Mouse (Mus musculus) midbrain, embryonic 11.5 days (tissue): ENCODE measurements around the gene Ntrk3. TPM values are rescaled to one million over a fixed set of nuclear protein-coding genes. Genes with fewer than 3 reads are reported as not detected.
A peak's percentile ranks its signal among the peaks of the same experiment; 100 is the strongest.

Experiments used
- ATAC-seq: fragments of 200-750 bp; cut with Nextera tagmentation; 2 replicates; pipeline ENCODE4 v1.8.0; 2017; ENCODE audit warnings: moderate TSS enrichment, moderate library complexity; ENCODE audit not compliant: low FRiP score
- DNase-seq: peaks from one replicate; pipeline ENCODE4 v3.0.0; 2015; ENCODE audit warnings: low spot score; ENCODE audit errors: missing footprints
- H3K27ac ChIP-seq: fragments of 300-500 bp; sonication (generic); 2 replicates; pipeline ENCODE4 v1.5.1; 2014; ENCODE audit warnings: low read depth, low read length
- H3K27me3 ChIP-seq: fragments of 300-500 bp; sonication (generic); 2 replicates; pipeline ENCODE4 v1.6.1; 2014; ENCODE audit warnings: mild to moderate bottlenecking, low read length, moderate library complexity, mixed read lengths; ENCODE audit not compliant: control insufficient read depth, insufficient read depth
- H3K36me3 ChIP-seq: fragments of 300-500 bp; sonication (generic); 2 replicates; pipeline ENCODE4 v1.6.1; 2014; ENCODE audit warnings: mild to moderate bottlenecking, low read length, moderate library complexity, mixed read lengths; ENCODE audit not compliant: control insufficient read depth, insufficient read depth
- H3K4me1 ChIP-seq: fragments of 300-500 bp; sonication (generic); 2 replicates; pipeline ENCODE4 v1.6.1; 2014; ENCODE audit warnings: low read length; ENCODE audit not compliant: control insufficient read depth, insufficient read depth
- H3K4me2 ChIP-seq: fragments of 300-500 bp; sonication (generic); 2 replicates; pipeline ENCODE4 v1.6.1; 2014; ENCODE audit warnings: mild to moderate bottlenecking, moderate library complexity
- H3K4me3 ChIP-seq: fragments of 300-500 bp; sonication (generic); 2 replicates; pipeline ENCODE4 v1.5.1; 2014; ENCODE audit warnings: low read depth, low read length
- H3K9ac ChIP-seq: fragments of 300-500 bp; sonication (generic); 2 replicates; pipeline ENCODE4 v1.6.1; 2014; ENCODE audit warnings: low read length
- H3K9me3 ChIP-seq: fragments of 300-500 bp; sonication (generic); 2 replicates; pipeline ENCODE4 v1.6.1; 2016; ENCODE audit warnings: low read length; ENCODE audit not compliant: control insufficient read depth
- WGBS: fragments of 180-500 bp; shearing (Covaris S2); extraction: QIAGEN DNeasy Blood & Tissue Kit; methylation state at CpG from one replicate; pipeline ENCODE4 v1.1.7; 2014; 5-methylcytosine and 5-hydroxymethylcytosine counted together
- polyA plus RNA-seq: library from polyadenylated mRNA; unstranded; fragments of >200 nt; fragmentation: Nextera tagmentation; extraction: Ambion mirVana; gene quantifications from 2 replicates; pipeline ENCODE4 v1.2.1, GENCODE M21; 2014

Ntrk3 gene
- polyA plus RNA-seq, 1 experiment from 2014 or later = 3.6 TPM

DNA sequence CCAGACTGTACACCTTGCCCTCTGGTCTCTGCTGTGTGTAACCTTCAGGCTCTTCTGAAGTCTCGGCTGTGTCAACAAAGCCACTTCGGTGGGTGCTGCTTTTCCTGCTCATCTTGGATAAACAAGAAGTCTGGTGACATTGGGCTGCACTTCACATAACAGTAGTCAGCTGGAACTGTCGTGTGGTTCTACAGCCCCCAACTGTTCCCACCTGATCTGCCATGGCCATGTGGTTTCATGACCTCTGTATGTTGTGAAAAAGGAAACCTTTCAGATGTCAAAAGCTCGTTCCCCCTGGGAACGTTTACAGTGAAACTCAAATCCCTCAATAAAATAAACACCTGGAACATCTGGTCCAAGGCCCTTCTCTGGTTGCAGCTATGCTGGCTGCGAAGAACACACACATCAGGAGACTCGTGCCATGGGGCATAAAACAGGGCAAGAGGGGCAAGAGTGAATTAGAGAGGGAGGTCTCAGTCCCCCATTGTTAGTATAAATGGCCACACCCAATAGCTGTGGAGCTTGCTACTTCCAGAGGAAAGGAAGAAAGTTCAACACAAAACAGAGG lies 222.7 kb downstream of the Ntrk3 start:
- no peaks in the 10 kb centered on the region for H3K27me3 ChIP-seq
- no peak for DNase-seq

DNA sequence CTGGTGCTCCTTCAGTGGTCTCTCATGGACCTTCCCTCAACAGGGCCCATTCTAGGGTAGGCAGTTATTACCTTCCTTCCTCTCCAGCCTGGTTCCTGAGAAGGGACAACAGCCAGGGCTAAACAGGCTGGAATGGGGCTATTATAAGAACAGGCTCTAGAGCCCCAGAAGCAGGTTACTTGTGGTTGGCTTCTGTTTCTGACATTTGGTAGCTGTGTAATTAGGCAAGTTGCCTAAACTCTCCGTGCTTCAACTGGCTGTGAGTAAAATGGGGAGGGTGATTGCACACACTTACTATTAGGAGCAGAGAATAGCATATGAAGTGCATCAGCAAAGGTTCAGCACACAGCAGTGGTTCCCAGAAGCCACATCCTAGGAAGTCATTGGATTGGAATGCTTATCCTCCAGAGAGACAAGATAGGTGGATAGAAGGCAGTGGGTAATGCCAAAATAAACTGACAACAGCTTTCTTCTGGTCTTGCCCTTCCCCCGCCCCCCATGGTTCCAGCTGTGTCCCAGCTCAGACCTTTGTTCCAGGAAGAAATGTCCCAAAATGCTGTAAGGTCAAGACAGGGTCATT lies 230.7 kb downstream of the Ntrk3 start:
- no peaks in the 10 kb centered on the region for H3K4me1 ChIP-seq
- H3K36me3 ChIP-seq = no peaks in the 10 kb centered on the region
- DNase-seq (no peak), ATAC-seq (no peak)
- 75% methylated on average over 2 of the region's 2 CpGs for WGBS
- no peak overlapping the region for H3K4me2 ChIP-seq
- H3K27me3 ChIP-seq = no peaks in the 10 kb centered on the region
- no peak overlapping the region for H3K9ac ChIP-seq
- no peak overlapping the region for H3K4me3 ChIP-seq
- H3K27ac ChIP-seq = no peak overlapping the region
- no peaks in the 10 kb centered on the region for H3K9me3 ChIP-seq

More for the DNA sequence above, 222.7 kb downstream of the Ntrk3 start:
- Histone ChIP-seq H3K36me3 (no peaks in the 10 kb centered on the region), H3K27ac (no peak overlapping the region), H3K4me2 (no peak overlapping the region), H3K4me3 (no peak overlapping the region), H3K9me3 (no peaks in the 10 kb centered on the region), H3K9ac (no peak overlapping the region), H3K4me1 (no peaks in the 10 kb centered on the region)
- 76% methylated on average over 7 of the region's 7 CpGs for WGBS
- ATAC-seq = no peak

DNA sequence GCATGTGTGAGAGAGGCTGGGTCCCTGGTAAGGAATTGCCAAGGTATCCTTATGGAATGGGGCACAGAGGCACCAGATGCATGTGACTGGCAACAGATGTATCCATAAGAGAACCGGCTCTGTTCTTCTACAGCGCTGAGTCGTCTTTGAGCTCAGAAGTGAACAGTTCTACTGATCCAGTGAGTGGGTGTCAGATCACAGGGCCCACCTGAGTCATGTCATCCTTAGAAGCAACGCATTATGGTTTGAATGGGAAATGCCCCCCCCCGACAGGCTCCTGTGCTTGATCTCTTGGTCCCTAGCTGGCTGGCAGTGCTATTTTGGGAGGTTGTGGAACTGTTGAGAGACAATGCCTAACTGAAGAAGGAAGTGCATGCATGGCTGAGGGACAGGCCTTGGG lies 236.9 kb downstream of the Ntrk3 start:
- H3K27ac ChIP-seq = no peak overlapping the region
- no peaks in the 10 kb centered on the region for H3K4me1 ChIP-seq
- H3K9ac ChIP-seq = no peak overlapping the region
- no peak overlapping the region for H3K4me2 ChIP-seq
- ATAC-seq (no peak), DNase-seq (no peak)
- no peaks in the 10 kb centered on the region for H3K27me3 ChIP-seq
- 83% methylated on average over 5 of the region's 5 CpGs for WGBS
- no peaks in the 10 kb centered on the region for H3K9me3 ChIP-seq
- no peaks in the 10 kb centered on the region for H3K36me3 ChIP-seq
- H3K4me3 ChIP-seq = no peak overlapping the region

DNA sequence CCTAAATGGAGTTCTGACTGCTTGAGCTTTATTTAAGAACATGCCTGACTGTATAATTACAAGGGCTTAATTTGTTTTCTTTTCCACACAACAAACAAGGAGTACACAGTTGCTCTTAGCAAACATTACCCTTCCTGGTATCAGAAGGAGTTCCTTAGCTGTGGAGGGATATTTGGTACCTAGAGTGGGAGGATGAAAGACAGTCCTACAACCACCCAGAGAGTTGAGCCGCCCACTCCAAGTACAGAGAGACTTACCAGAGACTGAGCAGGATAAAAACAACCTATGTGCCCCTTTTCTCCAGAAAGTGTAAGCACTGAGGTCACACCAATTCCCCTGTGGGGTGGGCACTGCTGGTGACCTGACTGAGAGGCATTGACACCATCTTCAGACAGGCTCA lies 237.8 kb downstream of the Ntrk3 start:
- Histone ChIP-seq H3K27ac (no peak overlapping the region), H3K36me3 (no peaks in the 10 kb centered on the region), H3K27me3 (no peaks in the 10 kb centered on the region), H3K9me3 (no peaks in the 10 kb centered on the region), H3K4me1 (no peaks in the 10 kb centered on the region), H3K4me2 (no peak overlapping the region), H3K9ac (no peak overlapping the region), H3K4me3 (no peak overlapping the region)
- ATAC-seq (no peak), DNase-seq (no peak)
- 68% methylated on average over 1 of the region's 1 CpGs for WGBS

DNA sequence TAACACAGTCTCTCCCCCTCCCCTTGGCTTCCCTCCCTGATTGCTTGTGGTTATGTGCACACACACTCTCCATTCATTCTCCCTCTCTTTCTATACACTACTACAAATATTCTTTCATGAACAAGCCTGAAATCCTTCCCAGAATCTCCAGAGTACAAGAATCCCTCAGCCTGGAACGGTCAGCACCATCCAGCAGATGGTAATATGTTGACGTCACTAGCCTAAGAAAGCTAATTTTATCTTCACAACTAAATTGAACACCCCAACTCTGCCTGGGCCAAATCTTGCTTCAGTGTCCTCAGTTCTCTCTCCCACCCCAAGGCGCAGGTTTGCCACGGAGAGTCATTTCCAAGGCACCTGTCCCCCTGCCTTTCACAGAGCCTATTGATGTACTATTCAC lies 239.5 kb downstream of the Ntrk3 start:
- Histone ChIP-seq H3K4me2 (no peak overlapping the region), H3K27me3 (no peaks in the 10 kb centered on the region), H3K36me3 (no peaks in the 10 kb centered on the region), H3K4me1 (no peaks in the 10 kb centered on the region), H3K9me3 (no peaks in the 10 kb centered on the region), H3K9ac (no peak overlapping the region), H3K4me3 (no peak overlapping the region), H3K27ac (no peak overlapping the region)
- WGBS = 91% methylated on average over 4 of the region's 4 CpGs
- ATAC-seq = no peak
- DNase-seq = no peak

DNA sequence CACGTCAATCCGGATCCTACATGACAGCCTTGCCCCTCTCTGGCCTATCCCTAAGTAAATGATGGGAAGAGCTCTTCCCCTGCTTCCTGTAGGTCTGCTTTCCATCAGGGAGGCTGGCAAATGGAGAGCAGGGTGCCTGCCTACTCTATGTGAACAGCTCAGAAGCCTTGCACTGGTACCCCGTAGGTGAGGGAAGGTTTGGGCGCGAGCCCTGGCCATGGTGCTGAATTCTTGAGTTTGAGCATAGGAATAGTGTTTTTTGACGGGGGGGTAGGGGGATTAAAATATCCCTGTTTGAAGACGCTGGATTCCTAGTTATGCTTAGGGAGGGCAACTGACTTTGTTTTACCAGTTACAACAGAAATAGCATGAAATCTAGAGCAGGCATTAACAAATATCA lies 240.0 kb downstream of the Ntrk3 start:
- ATAC-seq (no peak), DNase-seq (no peak)
- H3K36me3 ChIP-seq = no peaks in the 10 kb centered on the region
- H3K4me2 ChIP-seq = no peak overlapping the region
- no peaks in the 10 kb centered on the region for H3K9me3 ChIP-seq
- H3K4me1 ChIP-seq = no peaks in the 10 kb centered on the region
- no peak overlapping the region for H3K4me3 ChIP-seq
- H3K27me3 ChIP-seq = no peaks in the 10 kb centered on the region
- WGBS = 49% methylated on average over 7 of the region's 7 CpGs
- no peak overlapping the region for H3K27ac ChIP-seq
- H3K9ac ChIP-seq = no peak overlapping the region

DNA sequence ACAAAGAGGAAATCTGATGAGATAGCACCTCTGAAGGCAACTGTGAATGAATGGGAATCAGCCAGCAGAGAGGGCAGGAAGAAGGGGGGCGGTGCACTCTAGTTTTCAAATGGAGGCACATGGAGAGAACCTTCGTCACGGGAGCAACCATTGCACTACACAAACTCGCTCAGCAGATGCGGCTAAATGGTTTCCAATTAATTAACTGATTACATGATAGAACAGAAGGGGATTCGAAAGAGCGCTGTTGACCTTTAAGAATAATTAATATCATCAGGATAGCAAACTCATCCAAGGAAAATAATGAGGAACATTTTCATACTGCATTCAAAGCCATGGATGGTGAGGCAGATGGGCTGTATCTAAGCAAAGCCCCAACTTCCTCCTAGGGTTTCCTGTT lies 244.2 kb downstream of the Ntrk3 start:
- Histone ChIP-seq H3K4me2 (no peak overlapping the region), H3K4me3 (no peak overlapping the region), H3K27ac (no peak overlapping the region), H3K9me3 (no peaks in the 10 kb centered on the region), H3K4me1 (no peaks in the 10 kb centered on the region), H3K36me3 (no peaks in the 10 kb centered on the region), H3K27me3 (no peaks in the 10 kb centered on the region), H3K9ac (no peak overlapping the region)
- WGBS = 93% methylated on average over 7 of the region's 7 CpGs
- no peak for ATAC-seq
- DNase-seq = no peak

DNA sequence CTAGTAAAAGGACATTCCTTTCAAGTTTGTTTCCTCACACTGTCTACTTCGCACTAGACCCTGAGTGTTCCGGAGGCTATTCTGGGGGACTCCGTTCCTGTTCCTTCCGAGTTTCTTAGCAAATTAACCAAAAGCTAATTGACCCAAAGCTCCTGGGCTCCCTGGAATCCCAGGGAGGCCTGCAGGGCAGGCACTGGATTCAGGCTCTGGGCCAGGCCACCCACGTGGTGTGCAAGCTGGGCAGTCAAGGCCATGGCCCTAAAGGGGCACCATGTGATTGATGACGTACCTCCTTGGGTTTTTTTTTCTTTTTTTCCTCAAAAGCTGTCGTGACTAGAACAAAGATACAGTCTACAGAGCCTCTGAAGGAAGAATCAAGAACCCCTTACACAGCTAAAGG lies 246.6 kb downstream of the Ntrk3 start:
- WGBS = 68% methylated on average over 7 of the region's 7 CpGs
- Histone ChIP-seq H3K36me3 (no peaks in the 10 kb centered on the region), H3K9ac (no peak overlapping the region), H3K9me3 (no peaks in the 10 kb centered on the region), H3K27ac (no peak overlapping the region), H3K4me3 (no peak overlapping the region), H3K27me3 (no peaks in the 10 kb centered on the region), H3K4me1 (no peaks in the 10 kb centered on the region), H3K4me2 (no peak overlapping the region)
- ATAC-seq = 0 out of 2 replicates have a peak, but pooled peaks have one; percentile 40
- DNase-seq = no peak

DNA sequence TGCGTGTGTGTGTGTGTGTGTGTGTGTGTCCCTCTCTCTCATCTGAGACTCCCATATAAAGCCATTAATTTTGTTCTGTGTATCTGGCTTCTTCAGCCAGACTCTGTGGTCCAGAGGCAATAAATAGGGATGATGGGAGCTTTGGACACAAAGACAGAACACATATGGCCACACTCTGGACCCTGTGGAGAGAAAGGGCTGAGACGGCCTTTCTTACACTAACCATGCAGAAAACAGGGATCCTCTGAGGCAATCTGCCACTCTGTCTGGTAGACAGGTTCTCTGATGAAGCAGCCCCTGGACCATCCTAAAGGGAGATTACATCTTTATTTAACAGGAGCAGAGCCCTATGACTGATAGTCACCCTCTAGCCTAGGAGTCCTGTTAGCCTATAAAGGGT lies 253.5 kb downstream of the Ntrk3 start:
- Histone ChIP-seq H3K4me3 (no peak overlapping the region), H3K9me3 (no peaks in the 10 kb centered on the region), H3K4me1 (no peaks in the 10 kb centered on the region), H3K9ac (no peak overlapping the region), H3K4me2 (no peak overlapping the region), H3K27me3 (no peaks in the 10 kb centered on the region), H3K36me3 (no peaks in the 10 kb centered on the region), H3K27ac (no peak overlapping the region)
- DNase-seq = no peak
- ATAC-seq = no peak
- WGBS = 90% methylated on average over 2 of the region's 2 CpGs
